Mouse (Mus musculus): ENCODE data around the gene Hist1h3i. TPM values are rescaled to one million over a fixed set of nuclear protein-coding genes. Genes with fewer than 3 reads are reported as not detected.
A peak's percentile ranks its signal among the peaks of the same experiment; 100 is the strongest.
"Not testable (repeated sequence)": the region's sequence is repeated elsewhere in the genome, so short reads cannot be mapped to it uniquely, and the experiment has no call there.

Gene Hist1h3i
- polyA plus RNA-seq, 1 experiment from 2014 or later = 192 TPM

GRCm38 (mm10) chr13:21749387-21750158 is 33.6 kb downstream of the Hist1h3i start:
- Histone ChIP-seq H3K27me3 (no peaks in the 10 kb centered on the region), H3K4me1 (peaks cover 35% of the 10 kb centered on the region), H3K4me2 (peak overlapping the region; percentile 84), H3K36me3 (ENCODE audit: poor library complexity, severe bottlenecking) (no peaks in the 10 kb centered on the region), H3K27ac (peak overlapping the region; percentile 95), H3K4me3 (peak overlapping the region; percentile 62), H3K9me3 (replicated peaks) (no peaks in the 10 kb centered on the region), H3K9ac (peak overlapping the region; percentile 82)
- no peak for ATAC-seq
- 3% methylated on average over 5 of the region's 5 CpGs for WGBS

GRCm38 (mm10) chr13:21745006-21745405 is 38.2 kb downstream of the Hist1h3i start:
- Histone ChIP-seq H3K36me3 (ENCODE audit: poor library complexity, severe bottlenecking) (no peaks in the 10 kb centered on the region), H3K27me3 (no peaks in the 10 kb centered on the region), H3K4me2 (no peak overlapping the region), H3K27ac (no peak overlapping the region), H3K4me1 (peaks cover 21% of the 10 kb centered on the region), H3K9ac (no peak overlapping the region), H3K9me3 (replicated peaks) (no peaks in the 10 kb centered on the region), H3K4me3 (no peak overlapping the region)
- WGBS = 90% methylated on average over 1 of the region's 1 CpGs
- ATAC-seq = no peak

- WGBS = under 1% methylated on average over 49 of the region's 56 CpGs
- peak within 1 kb of the TSS; percentile 99 for H3K27ac ChIP-seq
- ATAC-seq = peak; percentile 92
- H3K4me2 ChIP-seq = peak within 1 kb of the TSS; percentile 70
- H3K9ac ChIP-seq = peak within 1 kb of the TSS; percentile 79
- peak within 1 kb of the TSS; percentile 54 for H3K4me3 ChIP-seq
- peaks cover 12% of the 10 kb centered on the region for H3K4me1 ChIP-seq
- H3K36me3 ChIP-seq (ENCODE audit: poor library complexity, severe bottlenecking); H3K27me3 ChIP-seq; H3K9me3 ChIP-seq (replicated peaks): not testable (repeated sequence)
Observed at GRCm38 (mm10) chr13:21734906-21735767, 48.0 kb downstream of the Hist1h3i start, which contains the start of gene Hist1h4j. TSS of gene Hist1h4j (plus strand) at chr13:21735064.

GRCm38 (mm10) chr13:21734010-21734905 is 48.9 kb downstream of the Hist1h3i start:
- H3K4me2 ChIP-seq = peak overlapping the region; percentile 70
- no peaks in the 10 kb centered on the region for H3K36me3 ChIP-seq (ENCODE audit: poor library complexity, severe bottlenecking)
- no peaks in the 10 kb centered on the region for H3K9me3 ChIP-seq (replicated peaks)
- peaks cover 12% of the 10 kb centered on the region for H3K4me1 ChIP-seq
- H3K27me3 ChIP-seq = no peaks in the 10 kb centered on the region
- 0% methylated on average over 21 of the region's 21 CpGs for WGBS
- peak overlapping the region; percentile 79 for H3K9ac ChIP-seq
- H3K27ac ChIP-seq = peak overlapping the region; percentile 99
- peak overlapping the region; percentile 54 for H3K4me3 ChIP-seq
- peak; percentile 79 for ATAC-seq

GRCm38 (mm10) chr13:21733466-21733865 is 49.7 kb downstream of the Hist1h3i start:
- Histone ChIP-seq H3K4me2 (0 out of 2 replicates have a peak overlapping the region, but pooled peaks have one; percentile 10), H3K27me3 (no peaks in the 10 kb centered on the region), H3K9ac (no peak overlapping the region), H3K36me3 (ENCODE audit: poor library complexity, severe bottlenecking) (no peaks in the 10 kb centered on the region), H3K27ac (peak overlapping the region; percentile 99), H3K4me1 (peaks cover 12% of the 10 kb centered on the region), H3K9me3 (replicated peaks) (no peaks in the 10 kb centered on the region), H3K4me3 (no peak overlapping the region)
- 62% methylated on average over 5 of the region's 5 CpGs for WGBS
- ATAC-seq = peak; percentile 14; the same call in 1 of the 2 replicates

Small RNA genes within 50 kb of the gene (microRNA-seq; reads per million reads assigned to microRNA genes)
- gene Gm19658 = not detected
- not detected for gene Gm44346
- gene Gm44454 = not detected
- gene Gm44466 = not detected

Other genes with a start within 250 kb of the Hist1h3i start
- 0.17 and 0.33 TPM in 2 replicates for gene Olfr1366, start 240.6 kb downstream of the Hist1h3i start, polyA plus RNA-seq (2015; fragmentation: Nextera tagmentation; extraction: Ambion mirVana)
- gene Olfr1535, start 223.5 kb downstream of the Hist1h3i start, polyA plus RNA-seq (2015; fragmentation: Nextera tagmentation; extraction: Ambion mirVana) = not detected in 2 replicates
- not detected in 2 replicates for gene Olfr1364, start 201.6 kb downstream of the Hist1h3i start, polyA plus RNA-seq (2015; fragmentation: Nextera tagmentation; extraction: Ambion mirVana)
- not detected in 2 replicates for gene Olfr1362, start 169.3 kb downstream of the Hist1h3i start, polyA plus RNA-seq (2015; fragmentation: Nextera tagmentation; extraction: Ambion mirVana)
- gene Olfr11, start 140.9 kb downstream of the Hist1h3i start, polyA plus RNA-seq (2015; fragmentation: Nextera tagmentation; extraction: Ambion mirVana) = not detected in 2 replicates
- gene Olfr1361, start 120.0 kb downstream of the Hist1h3i start, polyA plus RNA-seq (2015; fragmentation: Nextera tagmentation; extraction: Ambion mirVana) = not detected in 2 replicates
- gene Olfr1360, start 106.0 kb downstream of the Hist1h3i start, polyA plus RNA-seq (2015; fragmentation: Nextera tagmentation; extraction: Ambion mirVana) = not detected in 2 replicates
- not detected in 2 replicates for gene Olfr1359, start 85.3 kb downstream of the Hist1h3i start, polyA plus RNA-seq (2015; fragmentation: Nextera tagmentation; extraction: Ambion mirVana)
- gene Hist1h2bl, start 67.2 kb downstream of the Hist1h3i start, polyA plus RNA-seq (2015; fragmentation: Nextera tagmentation; extraction: Ambion mirVana) = 1.7 and 4.8 TPM in 2 replicates
- 23.7 and 32.4 TPM in 2 replicates for gene Hist1h2ai, start 66.9 kb downstream of the Hist1h3i start, polyA plus RNA-seq (2015; fragmentation: Nextera tagmentation; extraction: Ambion mirVana)
- gene Hist1h3h, start 65.7 kb downstream of the Hist1h3i start, polyA plus RNA-seq (2015; fragmentation: Nextera tagmentation; extraction: Ambion mirVana) = 23.7 and 35.3 TPM in 2 replicates
- 5.9 and 6.9 TPM in 2 replicates for gene Hist1h2bm, start 61.3 kb downstream of the Hist1h3i start, polyA plus RNA-seq (2015; fragmentation: Nextera tagmentation; extraction: Ambion mirVana)
- 1.3 and 1.9 TPM in 2 replicates for gene Hist1h4j, start 48.3 kb downstream of the Hist1h3i start, polyA plus RNA-seq (2015; fragmentation: Nextera tagmentation; extraction: Ambion mirVana)
- gene Hist1h4k, start 32.9 kb downstream of the Hist1h3i start, polyA plus RNA-seq (2015; fragmentation: Nextera tagmentation; extraction: Ambion mirVana) = 6.9 and 11.1 TPM in 2 replicates
- 49.6 and 61.0 TPM in 2 replicates for gene Hist1h2ak, start 29.5 kb downstream of the Hist1h3i start, polyA plus RNA-seq (2015; fragmentation: Nextera tagmentation; extraction: Ambion mirVana)
- gene Hist1h2bn, start 29.2 kb downstream of the Hist1h3i start, polyA plus RNA-seq (2015; fragmentation: Nextera tagmentation; extraction: Ambion mirVana) = 4.0 and 8.4 TPM in 2 replicates
- 37.1 and 38.4 TPM in 2 replicates for gene Hist1h1b, start 2.7 kb downstream of the Hist1h3i start, polyA plus RNA-seq (2015; fragmentation: Nextera tagmentation; extraction: Ambion mirVana)
- gene Hist1h2an, start 3.8 kb upstream of the Hist1h3i start, polyA plus RNA-seq (2015; fragmentation: Nextera tagmentation; extraction: Ambion mirVana) = 12.8 and 16.1 TPM in 2 replicates
- 2.1 and 2.3 TPM in 2 replicates for gene Hist1h2bp, start 4.1 kb upstream of the Hist1h3i start, polyA plus RNA-seq (2015; fragmentation: Nextera tagmentation; extraction: Ambion mirVana)
- 24.9 and 25.3 TPM in 2 replicates for gene Hist1h2bq, start 26.8 kb upstream of the Hist1h3i start, polyA plus RNA-seq (2015; fragmentation: Nextera tagmentation; extraction: Ambion mirVana)
- gene Hist1h2ao, start 27.1 kb upstream of the Hist1h3i start, polyA plus RNA-seq (2015; fragmentation: Nextera tagmentation; extraction: Ambion mirVana) = 1.9 TPM in 1 of 2 replicates, not detected in the other
- gene Hist1h4m, start 28.4 kb upstream of the Hist1h3i start, polyA plus RNA-seq (2015; fragmentation: Nextera tagmentation; extraction: Ambion mirVana) = not detected in 2 replicates
- gene Hist1h4n, start 48.8 kb upstream of the Hist1h3i start, polyA plus RNA-seq (2015; fragmentation: Nextera tagmentation; extraction: Ambion mirVana) = 12.8 and 20.2 TPM in 2 replicates
- gene Hist1h2ap, start 50.1 kb upstream of the Hist1h3i start, polyA plus RNA-seq (2015; fragmentation: Nextera tagmentation; extraction: Ambion mirVana) = 4,205 and 5,125 TPM in 2 replicates
- gene Hist1h2br, start 50.4 kb upstream of the Hist1h3i start, polyA plus RNA-seq (2015; fragmentation: Nextera tagmentation; extraction: Ambion mirVana) = 24.7 and 27.2 TPM in 2 replicates
- 25.4 and 29.2 TPM in 2 replicates for gene Zfp184, start 161.7 kb upstream of the Hist1h3i start, polyA plus RNA-seq (2015; fragmentation: Nextera tagmentation; extraction: Ambion mirVana)
- 0.09 TPM in 1 of 2 replicates, not detected in the other for gene Pom121l2, start 197.8 kb upstream of the Hist1h3i start, polyA plus RNA-seq (2015; fragmentation: Nextera tagmentation; extraction: Ambion mirVana)
- gene Prss16, start 226.4 kb upstream of the Hist1h3i start, polyA plus RNA-seq (2015; fragmentation: Nextera tagmentation; extraction: Ambion mirVana) = not detected in 2 replicates

All from forebrain, embryonic 13.5 days (tissue).